Mouse (Mus musculus) C2C12 (cell line): Measurements from ENCODE around the gene Rimkla.

Experiments
- CEBPB ChIP-seq: IDR thresholded peaks from one replicate; pipeline ENCODE4 v1.6.1; 2011; ENCODE audit warnings: low read depth, mild to moderate bottlenecking, control low read depth, moderate library complexity
- CTCF ChIP-seq: IDR thresholded peaks from one replicate; pipeline ENCODE4 v1.5.1; 2011; ENCODE audit not compliant: control insufficient read depth, insufficient read depth, insufficient read length
- MAX ChIP-seq: IDR thresholded peaks from one replicate; pipeline ENCODE4 v1.6.1; 2011; ENCODE audit warnings: mild to moderate bottlenecking, control low read depth
- MYOG ChIP-seq: IDR thresholded peaks from one replicate; pipeline ENCODE4 v1.6.1; 2011; ENCODE audit not compliant: control insufficient read depth, insufficient read length; ENCODE audit errors: extremely low read depth
- USF1 ChIP-seq: IDR thresholded peaks from one replicate; pipeline ENCODE4 v1.6.1; 2011; ENCODE audit warnings: low read depth, mild to moderate bottlenecking, control low read depth, moderate library complexity

DNA sequence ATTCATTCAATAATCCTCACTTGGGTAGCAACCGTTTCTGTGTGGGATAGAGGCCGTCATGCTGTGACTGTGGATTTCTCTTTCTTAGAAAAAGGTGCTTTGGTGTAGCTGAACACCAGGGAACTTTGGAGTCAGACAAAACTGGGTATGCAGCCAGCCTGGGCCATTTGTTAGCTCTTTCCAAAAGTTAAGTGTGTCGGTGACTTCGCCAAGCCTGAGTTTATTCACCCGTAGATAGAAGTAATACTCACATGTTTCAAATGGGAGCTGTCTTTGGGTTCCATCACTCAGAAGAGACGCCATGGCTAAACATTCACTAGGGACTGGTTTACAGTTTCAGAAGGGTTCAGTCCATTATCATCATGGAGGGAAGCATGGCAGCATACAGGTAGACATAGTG, 45.2 kb downstream of the Rimkla start:
- TF ChIP-seq CTCF (no peak), MAX (no peak), MYOG (no peak), USF1 (no peak), CEBPB (no peak)
